Mouse (Mus musculus): ENCODE results near the gene Hoxb1.

The Hoxb1 gene

DNA sequence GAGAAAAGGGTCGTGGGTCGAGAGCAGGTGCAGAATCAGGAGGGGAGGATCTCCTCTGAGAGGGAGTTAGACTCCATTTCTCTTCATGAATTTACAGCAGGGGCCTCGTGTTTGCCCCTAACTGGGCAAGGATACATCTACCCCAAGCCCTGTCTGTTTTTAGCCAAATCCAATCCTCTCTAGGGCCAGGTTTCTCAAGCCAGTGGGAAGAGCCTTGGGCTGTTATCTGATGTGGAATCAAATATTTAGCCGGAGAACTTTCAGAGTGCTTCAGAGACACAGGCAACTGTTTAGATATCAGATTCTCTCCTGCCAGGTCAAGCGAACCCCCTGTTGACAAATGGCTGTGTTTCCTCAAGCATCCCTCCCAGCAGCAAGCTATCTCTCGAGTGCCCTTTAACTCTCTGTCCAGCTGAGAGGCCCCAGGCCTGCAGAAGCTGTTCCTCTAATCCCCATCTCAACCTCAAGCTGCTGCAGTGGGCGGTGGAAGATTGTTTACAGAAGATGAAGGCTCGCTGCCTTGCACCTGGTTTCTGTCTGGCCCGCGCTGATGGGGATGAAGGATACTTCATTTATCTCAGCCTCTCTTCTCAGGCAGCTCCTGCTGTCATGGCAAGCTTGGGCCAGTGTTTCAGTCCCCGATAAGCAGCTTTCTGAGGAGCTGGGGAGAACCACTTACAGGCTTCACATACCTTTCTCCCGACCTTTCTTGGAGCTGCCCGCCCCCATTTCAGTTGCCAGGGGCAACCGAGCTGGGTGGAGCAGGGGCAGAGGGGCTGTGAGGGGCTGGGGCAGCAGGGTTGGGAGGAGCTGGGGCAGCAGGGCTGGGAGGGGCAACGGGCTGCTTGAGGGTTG is 31.4 kb downstream of the Hoxb1 start:
- in situ Hi-C loops (cut with MboI, MseI): no loop called here

DNA sequence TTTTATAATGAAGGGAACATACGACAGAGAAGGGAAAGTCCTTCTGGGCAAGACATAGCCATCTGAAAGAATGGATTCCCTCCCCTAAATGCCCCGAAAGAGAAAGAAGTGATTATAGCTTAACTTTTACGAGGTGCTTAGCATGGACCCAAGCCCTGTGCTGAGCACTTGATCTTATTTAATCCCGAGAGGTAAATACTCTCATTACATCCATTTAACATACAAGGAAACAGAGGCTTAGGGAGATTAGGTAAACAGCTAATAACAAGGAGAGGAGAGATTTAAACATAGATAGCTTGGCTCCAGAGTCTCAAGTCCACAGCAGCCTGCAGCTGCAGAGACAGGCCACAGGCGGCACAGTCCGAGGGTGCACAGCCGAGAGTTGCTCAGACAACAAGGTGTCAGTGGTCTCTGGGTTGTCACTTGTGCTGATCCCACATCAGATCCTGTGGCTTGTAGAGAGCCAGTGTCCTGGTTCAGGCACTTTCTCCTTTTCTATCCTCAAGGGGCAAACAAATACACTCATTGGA is 32.3 kb downstream of the Hoxb1 start:
- in situ Hi-C loops (cut with MboI, MseI): no loop called here

DNA sequence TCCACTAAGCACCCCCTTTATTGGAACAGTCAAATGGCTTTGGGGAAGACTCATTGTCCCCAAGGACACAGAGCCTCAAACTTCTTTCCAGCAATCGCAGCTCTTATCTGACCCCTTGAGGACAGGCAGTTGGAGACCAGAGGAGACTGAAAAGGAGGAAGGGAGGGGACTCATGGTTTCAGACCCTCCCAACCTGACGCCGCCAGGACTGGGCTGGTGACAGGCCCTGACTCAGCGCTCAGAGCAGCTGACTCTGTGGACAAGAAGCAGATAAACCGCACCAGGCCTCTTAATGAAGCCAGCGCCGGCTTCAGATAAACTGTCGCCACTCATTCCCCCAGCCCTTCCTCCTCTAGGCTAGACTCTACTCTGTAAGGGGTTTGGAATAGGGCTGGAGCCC is 34.4 kb downstream of the Hoxb1 start:
- in situ Hi-C loops (cut with MboI, MseI): no loop called here

DNA sequence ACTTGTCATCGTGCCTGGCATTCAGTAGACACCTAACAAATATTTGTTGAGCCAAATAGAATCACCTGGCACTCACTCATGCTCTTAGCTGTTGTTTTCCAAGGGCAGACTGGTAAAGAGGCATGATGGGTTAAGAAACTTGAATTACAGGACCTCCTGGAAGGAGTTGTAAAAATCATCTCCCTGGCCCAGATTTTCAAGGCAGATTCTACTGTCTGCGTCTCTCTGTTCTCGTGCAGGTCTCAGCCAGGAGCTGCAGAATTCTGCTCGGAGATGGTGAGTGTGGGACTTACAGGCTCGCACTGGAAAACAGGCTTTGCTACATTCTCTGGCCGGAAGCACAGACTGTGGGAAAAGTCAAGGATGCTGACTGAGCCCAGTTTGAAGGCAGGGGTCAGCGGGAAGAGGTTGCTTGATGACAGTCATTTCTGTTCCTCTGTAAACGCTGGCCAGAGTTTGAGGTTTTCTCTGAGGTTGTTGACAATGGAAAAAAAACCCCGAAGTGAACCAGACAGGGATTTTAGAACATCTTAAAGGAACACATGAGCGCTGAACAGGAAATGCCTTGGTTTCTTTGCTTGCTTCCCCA is 38.6 kb downstream of the Hoxb1 start:
- in situ Hi-C loops (cut with MboI, MseI): no loop called here

DNA sequence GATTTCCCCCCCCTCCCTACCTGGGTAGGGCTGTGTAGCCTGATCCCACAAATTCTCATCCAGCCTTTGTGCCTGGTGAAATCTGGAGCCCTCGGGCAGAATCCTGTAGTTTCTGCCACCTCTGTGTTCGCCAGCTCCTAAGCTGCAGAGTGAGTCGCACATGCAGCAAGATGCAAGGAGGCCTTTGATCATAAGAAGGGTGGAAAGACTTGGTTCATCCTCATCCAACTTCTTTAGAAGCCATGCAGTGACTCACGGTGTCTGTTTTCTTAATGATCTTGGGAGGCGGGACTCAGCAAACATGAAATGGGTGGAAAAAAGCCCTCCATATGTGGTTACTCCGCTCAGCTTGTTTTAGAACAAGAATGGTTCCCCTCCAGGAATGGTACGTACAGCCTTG is 39.3 kb downstream of the Hoxb1 start:
- in situ Hi-C loops (cut with MboI, MseI): no loop called here

DNA sequence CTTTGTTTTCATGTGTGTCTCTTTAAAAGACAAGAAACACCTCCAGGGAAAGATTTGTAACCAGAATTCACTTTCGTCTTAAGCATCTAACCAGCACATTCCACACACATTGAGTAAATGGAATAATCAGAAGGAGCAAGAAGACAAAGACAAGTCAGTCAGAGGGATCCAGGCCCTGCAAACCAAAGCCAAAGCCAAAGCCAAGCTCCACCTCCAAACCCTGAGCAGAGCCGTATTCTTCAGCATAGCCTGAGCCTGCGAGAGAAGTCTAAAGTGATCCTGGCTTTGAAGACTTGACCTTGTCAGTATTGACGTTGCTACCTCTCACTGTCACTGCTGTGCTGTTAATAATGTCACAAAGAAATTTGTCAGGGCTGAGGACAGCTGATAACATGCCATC is 40.0 kb downstream of the Hoxb1 start:
- in situ Hi-C loops (cut with MboI, MseI): no loop called here

DNA sequence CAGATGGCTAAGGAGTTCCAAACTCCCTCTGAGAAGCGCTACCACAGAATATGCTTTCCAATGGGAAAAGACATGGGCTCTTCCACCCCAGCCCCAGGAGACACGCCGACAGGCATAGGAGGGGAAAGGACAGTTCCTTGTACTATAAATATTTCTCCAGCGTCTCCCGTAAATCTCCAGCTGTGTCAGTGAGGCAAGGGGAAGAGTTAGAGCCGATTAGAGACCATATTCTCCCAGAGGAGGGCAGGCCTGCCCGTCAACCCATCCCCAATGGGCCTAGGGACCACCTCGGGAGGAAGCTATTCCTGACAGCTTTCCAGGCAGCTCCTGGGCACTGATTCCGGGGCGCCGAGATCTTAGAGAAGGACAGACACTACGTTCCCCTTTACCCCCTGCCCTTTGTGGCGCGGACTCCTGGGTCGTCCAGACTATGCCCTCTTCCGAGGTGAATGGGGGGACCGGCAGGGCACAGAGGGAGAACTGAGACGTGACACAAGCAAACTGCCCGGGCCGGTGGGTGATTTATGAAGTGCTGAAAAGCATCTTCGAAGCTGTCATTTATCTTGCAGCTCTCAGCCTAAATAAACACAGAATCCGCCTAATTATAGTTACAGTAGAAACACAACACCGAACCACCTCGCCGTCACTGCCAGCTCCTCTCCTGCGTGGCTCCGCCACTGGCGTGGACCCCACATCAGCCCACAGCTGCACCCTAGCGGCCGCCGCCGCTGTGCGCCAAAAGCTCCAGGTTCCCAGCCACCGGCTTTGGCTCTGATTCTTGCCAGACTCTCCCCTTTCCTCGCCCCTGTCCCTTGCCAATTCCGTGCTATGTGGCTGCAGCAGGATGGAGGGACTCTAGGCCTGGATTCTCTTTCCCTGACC is 41.9 kb downstream of the Hoxb1 start:
- in situ Hi-C loops (cut with MboI, MseI): no loop called here

DNA sequence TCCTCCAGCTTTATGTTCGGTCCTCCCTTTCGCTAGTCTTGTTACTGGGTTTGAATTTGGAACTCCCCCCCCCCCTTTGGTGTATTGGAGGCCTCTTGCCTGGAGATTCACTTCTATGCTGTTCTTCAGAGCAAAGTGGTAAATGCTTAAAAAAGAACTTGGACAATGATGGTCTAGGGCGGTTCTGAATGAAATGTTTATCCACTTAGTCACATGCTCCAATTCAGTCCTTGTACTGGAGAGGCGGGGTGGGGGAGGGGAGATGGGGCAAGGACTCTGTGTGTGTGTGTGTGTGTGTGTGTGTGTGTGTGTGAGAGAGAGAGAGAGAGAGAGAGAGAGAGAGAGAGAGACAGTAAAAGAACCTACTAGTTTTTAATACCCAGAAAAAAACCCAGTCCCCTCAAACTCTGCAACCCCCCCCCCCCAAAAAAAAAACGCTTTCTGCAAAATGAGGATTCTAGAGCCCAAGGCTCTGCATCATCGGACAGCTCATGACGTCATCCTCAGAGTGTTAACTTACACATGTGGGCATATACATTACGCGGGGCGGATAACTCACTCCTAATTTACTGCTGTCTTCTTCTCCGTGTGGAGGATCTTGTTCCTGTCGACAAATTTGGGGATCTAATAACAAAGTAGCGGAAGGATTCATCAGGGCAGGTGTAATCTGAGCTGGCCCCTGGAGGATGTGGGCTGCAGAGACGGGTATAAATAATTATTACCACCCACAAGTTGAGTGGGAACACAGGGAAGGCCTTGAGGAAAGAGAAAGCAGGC is 42.9 kb downstream of the Hoxb1 start:
- in situ Hi-C loops (cut with MboI, MseI): no loop called here

DNA sequence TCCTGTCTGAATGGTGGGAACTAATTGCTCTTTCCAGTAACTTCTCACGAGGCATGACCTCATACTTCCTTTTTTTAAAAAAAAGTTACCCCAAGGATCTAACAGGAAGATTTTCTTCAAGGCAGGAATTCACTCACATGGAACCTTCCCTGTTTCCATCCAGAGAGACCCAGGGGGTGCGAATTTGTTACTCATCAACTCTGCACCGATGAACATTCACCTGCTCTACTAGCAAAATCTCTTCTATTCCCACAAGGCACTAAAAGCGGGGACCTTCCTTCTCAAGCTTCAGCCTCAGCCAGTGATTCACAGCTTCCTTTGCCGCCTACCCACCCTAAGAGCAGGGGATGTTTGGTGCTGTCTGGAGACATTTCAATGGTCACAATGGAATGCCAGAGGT is 45.5 kb downstream of the Hoxb1 start:
- in situ Hi-C loops (cut with MboI, MseI): loop anchor here (10.0 kb wide), 1 partner anchor 344 kb away; no protein-coding TSS in a partner anchor

DNA sequence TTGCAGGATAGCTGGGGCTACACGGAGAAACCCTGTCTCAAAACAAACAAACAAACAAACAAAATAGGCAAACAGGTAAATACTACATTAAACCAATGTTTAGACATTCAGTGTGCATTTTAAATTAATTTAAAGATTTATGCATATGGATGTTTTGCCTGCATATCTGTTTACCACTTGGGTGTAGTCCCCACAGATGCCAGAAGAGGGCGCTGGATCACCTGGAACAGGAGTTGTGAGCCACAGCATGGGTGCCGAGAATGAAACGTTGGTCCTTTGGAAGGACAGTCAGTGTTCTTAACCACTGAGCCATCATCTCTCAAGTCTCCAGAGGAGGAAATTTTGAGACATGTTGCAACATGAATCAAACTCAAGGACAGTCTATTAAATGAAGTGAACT is 46.4 kb downstream of the Hoxb1 start:
- in situ Hi-C loops (cut with MboI, MseI): loop anchor here (10.0 kb wide), 1 partner anchor 343 kb away; no protein-coding TSS in a partner anchor

DNA sequence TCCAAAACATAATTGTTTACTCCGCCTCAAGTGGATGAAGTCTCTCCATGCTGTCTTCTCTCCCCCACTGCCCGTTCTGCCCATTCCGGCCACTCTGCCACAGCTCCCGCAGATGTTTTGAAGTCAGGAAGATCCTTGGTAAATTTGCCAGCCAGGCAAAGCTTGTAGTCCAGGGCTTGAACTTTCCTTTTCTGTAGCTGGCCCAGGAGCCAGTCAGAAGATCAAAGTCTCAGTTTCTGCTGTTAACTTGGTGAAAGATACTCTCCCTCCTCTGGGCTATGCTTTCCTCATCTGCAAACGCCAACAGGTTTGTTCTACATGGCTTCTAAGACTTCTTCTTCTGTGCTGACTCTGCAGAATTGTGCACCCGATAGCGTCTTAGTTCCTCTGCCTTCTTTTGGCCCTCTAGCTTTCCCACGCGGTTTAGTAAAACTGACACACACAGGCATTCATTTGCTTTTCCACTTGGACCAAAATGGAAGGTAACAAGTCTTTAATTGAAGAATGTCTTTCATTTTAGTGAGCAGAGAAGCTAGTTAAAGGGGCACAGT is 47.5 kb downstream of the Hoxb1 start:
- in situ Hi-C loops (cut with MboI, MseI): loop anchor here (10.0 kb wide), 1 partner anchor 342 kb away; no protein-coding TSS in a partner anchor

DNA sequence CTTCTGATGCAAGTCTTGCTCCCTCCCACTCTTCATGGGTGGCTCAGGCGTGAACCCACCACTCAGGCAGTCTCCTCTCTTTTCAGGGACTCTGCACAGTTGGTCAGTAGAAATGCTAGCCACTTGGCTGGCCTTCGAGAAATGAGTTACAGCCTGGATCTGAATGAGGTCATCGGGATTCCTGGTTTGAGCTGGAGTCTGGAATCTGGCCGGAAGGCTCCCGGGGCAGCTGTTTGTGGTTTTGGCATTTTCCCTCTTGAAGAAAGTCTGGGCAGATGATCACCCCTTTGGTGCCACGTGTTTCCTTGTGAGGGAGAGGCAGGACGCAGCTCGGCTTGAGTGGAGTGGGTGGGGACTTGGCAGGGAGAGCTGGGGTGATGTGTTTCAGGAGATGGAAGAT is 48.0 kb downstream of the Hoxb1 start:
- in situ Hi-C loops (cut with MboI, MseI): loop anchor here (10.0 kb wide), 1 partner anchor 341 kb away; no protein-coding TSS in a partner anchor

DNA sequence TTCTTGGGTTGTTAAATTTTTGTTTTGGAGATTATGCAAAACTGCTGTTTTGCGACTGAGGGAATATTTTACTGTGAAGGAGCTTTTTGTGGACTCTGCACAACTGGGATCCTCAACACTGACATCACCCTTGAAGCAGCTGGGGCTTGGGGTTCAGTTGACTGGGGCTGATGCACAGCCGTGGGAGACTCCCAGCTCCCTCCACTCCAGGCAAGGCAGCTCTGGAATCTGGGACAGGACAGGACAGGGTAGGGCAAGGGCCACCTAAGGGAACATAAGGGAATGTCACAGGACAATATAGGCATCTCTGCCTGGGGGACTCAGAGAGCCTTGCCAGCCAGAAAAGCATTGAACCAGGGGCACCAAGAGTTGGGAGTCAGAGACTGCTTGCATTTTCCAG is 48.5 kb downstream of the Hoxb1 start:
- in situ Hi-C loops (cut with MboI, MseI): loop anchor here (10.0 kb wide), 1 partner anchor 341 kb away; no protein-coding TSS in a partner anchor
